Mouse (Mus musculus) liver, embryonic 15.5 days (tissue): Measurements from ENCODE around the gene Igf1r. TPM values are rescaled to one million over a fixed set of nuclear protein-coding genes. Genes with fewer than 3 reads are reported as not detected.

Experiments used
- ATAC-seq: fragments of 200-750 bp; cut with Nextera tagmentation; 2 replicates; pipeline ENCODE4 v1.8.0; 2017; ENCODE audit warnings: moderate number of reproducible peaks, mild to moderate bottlenecking, moderate library complexity; ENCODE audit not compliant: insufficient read depth
- H3K27ac ChIP-seq: fragments of 300-500 bp; sonication (generic); replicated peaks from 2 replicates; pipeline ENCODE4 v1.5.1; 2015; ENCODE audit warnings: mild to moderate bottlenecking, inconsistent platforms
- H3K27me3 ChIP-seq: fragments of 300-500 bp; sonication (generic); 2 replicates; pipeline ENCODE4 v1.6.1; 2015; ENCODE audit warnings: mild to moderate bottlenecking, inconsistent platforms
- H3K36me3 ChIP-seq: fragments of 300-500 bp; sonication (generic); replicated peaks from 2 replicates; pipeline ENCODE4 v1.6.1; 2015; ENCODE audit warnings: moderate library complexity, mild to moderate bottlenecking, inconsistent platforms
- H3K4me1 ChIP-seq: fragments of 300-500 bp; sonication (generic); replicated peaks from 2 replicates; pipeline ENCODE4 v1.6.1; 2015; ENCODE audit warnings: inconsistent platforms
- H3K4me2 ChIP-seq: fragments of 300-500 bp; sonication (generic); 2 replicates; pipeline ENCODE4 v1.6.1; 2015; ENCODE audit warnings: moderate library complexity, mild to moderate bottlenecking, inconsistent platforms
- H3K4me3 ChIP-seq: fragments of 300-500 bp; sonication (generic); replicated peaks from 2 replicates; pipeline ENCODE4 v1.5.1; 2015; ENCODE audit warnings: mild to moderate bottlenecking, inconsistent platforms
- H3K9ac ChIP-seq: fragments of 300-500 bp; sonication (generic); 2 replicates; pipeline ENCODE4 v1.6.1; 2015; ENCODE audit warnings: moderate library complexity, mild to moderate bottlenecking, inconsistent platforms
- H3K9me3 ChIP-seq: fragments of 300-500 bp; sonication (generic); replicated peaks from 2 replicates; pipeline ENCODE4 v1.6.1; 2016; ENCODE audit warnings: inconsistent platforms
- WGBS: fragments of 180-500 bp; shearing (Covaris S2); methylation state at CpG from one replicate; pipeline ENCODE4 v1.1.7; 2015; ENCODE audit warnings: mixed read lengths; ENCODE audit not compliant: insufficient replicate concordance; 5-methylcytosine and 5-hydroxymethylcytosine counted together
- polyA plus RNA-seq: library from polyadenylated mRNA; unstranded; fragments of >200 nt; fragmentation: Nextera tagmentation; extraction: Ambion mirVana; gene quantifications from 2 replicates; pipeline ENCODE4 v1.2.1, GENCODE M21; 2015

The Igf1r gene
- polyA plus RNA-seq, 1 experiment from 2014 or later = 2.6 TPM

DNA sequence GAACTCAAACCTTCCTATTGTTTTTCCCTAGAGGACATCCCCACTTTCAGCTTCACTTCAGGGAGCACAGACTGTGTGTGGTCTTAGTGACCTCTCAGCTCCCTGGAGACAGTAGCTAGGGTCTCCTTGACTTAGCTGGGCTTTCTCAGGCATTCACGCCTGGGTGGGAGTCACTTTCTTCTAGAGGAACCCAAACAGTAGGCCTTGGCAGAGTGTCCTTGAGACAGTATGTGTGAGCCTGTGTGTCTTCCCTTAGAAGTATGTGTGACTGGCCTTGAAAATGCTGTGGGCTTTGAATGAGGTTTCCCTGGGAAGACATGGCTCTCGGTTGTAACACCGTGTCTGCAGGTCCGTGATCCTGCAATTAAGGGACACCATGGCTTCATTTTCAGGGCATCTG is 71.3 kb downstream of the Igf1r start:
- no peak for ATAC-seq
- 89% methylated on average over 4 of the region's 4 CpGs for WGBS
- Histone ChIP-seq H3K27ac (no peak overlapping the region), H3K36me3 (no peaks in the 10 kb centered on the region), H3K4me3 (no peak overlapping the region), H3K9me3 (no peaks in the 10 kb centered on the region), H3K4me2 (no peak overlapping the region), H3K27me3 (no peaks in the 10 kb centered on the region), H3K9ac (no peak overlapping the region), H3K4me1 (peaks cover 29% of the 10 kb centered on the region)

GRCm38 (mm10) chr7:68024625-68025024 is 72.0 kb downstream of the Igf1r start:
- Histone ChIP-seq H3K4me3 (no peak overlapping the region), H3K27ac (no peak overlapping the region), H3K27me3 (no peaks in the 10 kb centered on the region), H3K9me3 (no peaks in the 10 kb centered on the region), H3K9ac (no peak overlapping the region), H3K36me3 (no peaks in the 10 kb centered on the region), H3K4me1 (peaks cover 29% of the 10 kb centered on the region), H3K4me2 (no peak overlapping the region)
- 78% methylated on average over 4 of the region's 4 CpGs for WGBS
- ATAC-seq = no peak

DNA sequence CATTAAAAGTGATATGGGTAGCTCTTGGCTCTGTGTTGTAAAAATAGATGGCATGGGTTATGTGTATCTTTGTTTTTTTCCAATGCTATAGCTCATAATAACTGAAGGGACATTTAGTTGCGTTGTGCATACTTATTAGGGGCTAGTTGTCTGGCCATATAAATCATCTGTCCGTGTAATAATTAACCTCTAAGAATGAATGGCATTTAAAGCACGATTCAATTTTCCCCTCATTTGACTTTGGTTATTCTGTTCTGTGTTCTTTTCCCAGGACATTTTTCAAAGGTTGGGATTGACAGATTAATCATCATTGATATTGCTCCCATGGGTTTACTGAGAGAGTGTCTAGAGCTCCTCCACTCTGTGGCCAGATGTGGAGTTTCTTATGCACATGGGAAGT is 72.8 kb downstream of the Igf1r start:
- 79% methylated on average over 3 of the region's 3 CpGs for WGBS
- ATAC-seq = no peak
- Histone ChIP-seq H3K4me3 (no peak overlapping the region), H3K27ac (no peak overlapping the region), H3K9ac (no peak overlapping the region), H3K9me3 (no peaks in the 10 kb centered on the region), H3K4me2 (no peak overlapping the region), H3K27me3 (no peaks in the 10 kb centered on the region), H3K36me3 (no peaks in the 10 kb centered on the region), H3K4me1 (peaks cover 29% of the 10 kb centered on the region)

DNA sequence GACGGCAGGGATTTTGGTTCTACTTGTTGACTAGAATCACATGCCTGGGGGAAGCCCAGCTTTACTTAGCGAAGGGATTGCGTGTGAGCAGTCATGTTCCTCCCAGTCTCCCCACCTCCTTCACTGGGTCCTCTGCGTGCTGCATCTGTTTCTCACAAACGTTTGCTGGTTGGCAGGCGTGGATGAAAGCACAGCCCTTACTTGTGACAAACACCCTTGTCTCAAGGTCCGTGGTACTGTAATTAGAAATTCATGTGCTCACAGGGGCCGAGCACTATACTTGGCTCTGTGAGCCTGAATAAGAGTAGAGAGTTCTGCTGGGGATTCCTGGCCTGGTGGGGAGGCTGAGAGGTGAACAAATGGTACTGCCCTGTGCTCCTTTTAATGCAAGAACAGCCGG is 73.4 kb downstream of the Igf1r start:
- no peak overlapping the region for H3K9ac ChIP-seq
- H3K4me2 ChIP-seq = no peak overlapping the region
- 76% methylated on average over 9 of the region's 9 CpGs for WGBS
- ATAC-seq = no peak
- peaks cover 29% of the 10 kb centered on the region for H3K4me1 ChIP-seq
- H3K9me3 ChIP-seq = no peaks in the 10 kb centered on the region
- no peak overlapping the region for H3K27ac ChIP-seq
- no peak overlapping the region for H3K4me3 ChIP-seq
- H3K27me3 ChIP-seq = no peaks in the 10 kb centered on the region
- no peaks in the 10 kb centered on the region for H3K36me3 ChIP-seq

DNA sequence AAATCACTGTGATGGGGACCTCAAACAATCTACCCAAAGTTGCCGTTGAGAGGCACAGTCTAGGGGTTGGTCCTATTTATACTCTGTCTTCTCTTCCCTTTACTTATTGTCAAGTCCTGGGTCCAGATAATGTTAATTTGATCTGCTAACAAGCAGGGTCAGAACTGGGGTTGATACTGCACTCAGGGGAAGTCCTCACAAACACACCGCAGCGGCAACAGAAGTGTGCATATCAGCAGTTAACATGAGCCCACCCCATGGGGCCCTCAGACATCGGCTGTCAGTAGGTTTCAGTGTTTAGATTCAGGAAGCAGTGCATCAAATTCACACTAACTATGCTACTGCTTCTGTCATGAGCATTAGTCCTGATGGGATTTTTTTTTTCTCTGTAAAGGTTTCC is 75.5 kb downstream of the Igf1r start:
- Histone ChIP-seq H3K4me2 (no peak overlapping the region; the same call in 1 of the 2 replicates), H3K4me1 (peaks cover 20% of the 10 kb centered on the region), H3K4me3 (no peak overlapping the region), H3K27ac (no peak overlapping the region), H3K36me3 (no peaks in the 10 kb centered on the region), H3K9ac (no peak overlapping the region), H3K9me3 (no peaks in the 10 kb centered on the region), H3K27me3 (no peaks in the 10 kb centered on the region)
- ATAC-seq = peak; percentile 49; the same call in 1 of the 2 replicates
- WGBS = 14% methylated on average over 4 of the region's 4 CpGs

GRCm38 (mm10) chr7:68030846-68031245 is 78.2 kb downstream of the Igf1r start:
- Histone ChIP-seq H3K4me3 (no peak overlapping the region), H3K9me3 (no peaks in the 10 kb centered on the region), H3K27me3 (no peaks in the 10 kb centered on the region), H3K27ac (no peak overlapping the region), H3K4me1 (peaks cover 20% of the 10 kb centered on the region), H3K9ac (no peak overlapping the region), H3K36me3 (no peaks in the 10 kb centered on the region), H3K4me2 (no peak overlapping the region)
- WGBS = 57% methylated on average over 9 of the region's 9 CpGs
- no peak for ATAC-seq

GRCm38 (mm10) chr7:68036527-68036926 is 83.9 kb downstream of the Igf1r start:
- Histone ChIP-seq H3K27me3 (no peaks in the 10 kb centered on the region), H3K4me3 (no peak overlapping the region), H3K36me3 (no peaks in the 10 kb centered on the region), H3K4me2 (no peak overlapping the region), H3K9me3 (no peaks in the 10 kb centered on the region), H3K9ac (no peak overlapping the region), H3K27ac (no peak overlapping the region), H3K4me1 (peaks cover 23% of the 10 kb centered on the region)
- 67% methylated on average over 4 of the region's 4 CpGs for WGBS
- no peak for ATAC-seq

- Histone ChIP-seq H3K27ac (no peak overlapping the region), H3K4me1 (peaks cover 23% of the 10 kb centered on the region), H3K4me3 (no peak overlapping the region), H3K4me2 (no peak overlapping the region), H3K36me3 (no peaks in the 10 kb centered on the region), H3K9me3 (no peaks in the 10 kb centered on the region), H3K9ac (no peak overlapping the region), H3K27me3 (no peaks in the 10 kb centered on the region)
- WGBS = 70% methylated on average over 8 of the region's 8 CpGs
- ATAC-seq = no peak
Measured at GRCm38 (mm10) chr7:68038846-68039245, 86.2 kb downstream of the Igf1r start.

GRCm38 (mm10) chr7:68039550-68039949 is 86.9 kb downstream of the Igf1r start:
- Histone ChIP-seq H3K36me3 (no peaks in the 10 kb centered on the region), H3K4me3 (no peak overlapping the region), H3K4me2 (no peak overlapping the region), H3K9me3 (no peaks in the 10 kb centered on the region), H3K9ac (no peak overlapping the region), H3K27ac (no peak overlapping the region), H3K27me3 (no peaks in the 10 kb centered on the region), H3K4me1 (peaks cover 23% of the 10 kb centered on the region)
- 25% methylated on average over 2 of the region's 2 CpGs for WGBS
- ATAC-seq = no peak

DNA sequence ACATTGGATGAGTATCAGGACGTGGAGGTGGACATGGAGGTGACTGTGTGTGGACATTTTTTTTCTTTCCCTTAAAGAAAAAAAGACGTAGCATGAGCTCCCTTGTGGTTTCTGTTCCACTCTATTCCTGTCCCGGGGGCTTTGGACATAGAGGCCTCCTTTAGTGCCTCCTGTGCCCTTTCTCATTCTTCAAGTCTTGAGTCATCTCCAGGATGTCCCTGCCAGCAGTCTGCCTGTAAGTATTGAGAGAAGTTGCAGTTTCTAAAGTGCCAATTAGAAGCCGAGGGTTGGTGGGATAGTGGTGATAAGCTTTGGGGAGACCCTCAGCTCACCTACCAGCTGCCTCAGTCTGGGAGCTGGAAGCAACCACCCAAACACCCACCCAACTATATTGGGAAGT is 92.0 kb downstream of the Igf1r start:
- Histone ChIP-seq H3K36me3 (no peaks in the 10 kb centered on the region), H3K27ac (no peak overlapping the region), H3K9me3 (no peaks in the 10 kb centered on the region), H3K4me2 (no peak overlapping the region), H3K4me1 (peaks cover 13% of the 10 kb centered on the region), H3K27me3 (no peaks in the 10 kb centered on the region), H3K4me3 (no peak overlapping the region), H3K9ac (no peak overlapping the region)
- ATAC-seq = no peak
- 56% methylated on average over 4 of the region's 4 CpGs for WGBS

- no peaks in the 10 kb centered on the region for H3K9me3 ChIP-seq
- no peak for ATAC-seq
- no peak overlapping the region for H3K4me3 ChIP-seq
- WGBS = 60% methylated on average over 4 of the region's 4 CpGs
- no peaks in the 10 kb centered on the region for H3K27me3 ChIP-seq
- H3K27ac ChIP-seq = no peak overlapping the region
- H3K4me1 ChIP-seq = peaks cover 7% of the 10 kb centered on the region
- no peak overlapping the region for H3K4me2 ChIP-seq
- H3K36me3 ChIP-seq = no peaks in the 10 kb centered on the region
- no peak overlapping the region for H3K9ac ChIP-seq
Measured at GRCm38 (mm10) chr7:68047152-68047551, 94.5 kb downstream of the Igf1r start.

GRCm38 (mm10) chr7:68048532-68048931 is 95.9 kb downstream of the Igf1r start:
- Histone ChIP-seq H3K4me2 (no peak overlapping the region), H3K27me3 (no peaks in the 10 kb centered on the region), H3K4me1 (peaks cover 7% of the 10 kb centered on the region), H3K27ac (no peak overlapping the region), H3K36me3 (no peaks in the 10 kb centered on the region), H3K9ac (no peak overlapping the region), H3K4me3 (no peak overlapping the region), H3K9me3 (no peaks in the 10 kb centered on the region)
- WGBS = 69% methylated on average over 4 of the region's 4 CpGs
- ATAC-seq = no peak
